Mouse (Mus musculus) embryonic fibroblast, embryonic 13.5 days (primary cell): ENCODE measurements around the gene Tlk1.

Experiments used
- CTCF ChIP-seq: IDR thresholded peaks from 2 replicates; pipeline ENCODE4 v1.5.1; 2011; ENCODE audit warnings: mild to moderate bottlenecking, control low read depth, low read length, moderate library complexity, borderline replicate concordance; ENCODE audit not compliant: insufficient read depth
- POLR2A ChIP-seq: IDR thresholded peaks from 2 replicates; pipeline ENCODE4 v1.6.1; 2011; ENCODE audit warnings: low read depth, mild to moderate bottlenecking, control low read depth, low read length, moderate library complexity

GRCm38 (mm10) chr2:70667016-70667415, 158.5 kb downstream of the Tlk1 start:
- TF ChIP-seq CTCF (no peak), POLR2A (no peak)
